17 mouse cellular contexts compared by ENCODE assay signal in genomic region chr7:122755920-122756603, GRCm38 (mm10).
A peak's percentile ranks its signal among the peaks of the same experiment; 100 is the strongest.
DNase-seq lines count a peak whose midpoint lies in the region; ATAC-seq lines count a peak whose summit lies in the region.
"Had no signal": no experiment of that assay in that cellular context is flagged by ENCODE, and none has a peak within 500 bp of the region (broad histone marks: within the 10 kb centered on the region; RNA-seq: fewer than 3 reads in every experiment).

No protein-coding gene starts in this region.

- ATAC-seq in frontal cortex, adult (ENCODE audit: low TSS enrichment) = peak; percentile 80
- no peak for ATAC-seq in erythroblast, adult 5-6 weeks (replicated peaks; ENCODE audit: low FRiP score, poor library complexity, severe bottlenecking)
- ATAC-seq: CD4-positive, CD25-positive, alpha-beta regulatory T cell, adult 4 months; forebrain, embryonic 13.5 days; forebrain, postnatal 0 days had no signal

- intact Hi-C loops in left cerebral cortex, postnatal 36 days (cut with DNase I) = no loop called here
- intact Hi-C loops in left cerebral cortex, postnatal 14 days (cut with DNase I) = no loop called here

- DNase-seq in frontal cortex, postnatal 14 days (ENCODE audit: low spot score in 2 of 2) = no peak
- peak; percentile 23 to 27 for DNase-seq in left cerebral cortex, postnatal 36 days (ENCODE audit: low spot score in 2 of 2)
- no peak for DNase-seq in left cerebral cortex, postnatal 14 days (ENCODE audit: low spot score in 2 of 2)
- DNase-seq in Muller cell, postnatal 12 days (ENCODE audit: inconsistent ontology term) = peak; percentile 10
- peak; percentile 20 for DNase-seq in mesoderm, embryonic 11.5 days (ENCODE audit: low read depth, low spot score)
- DNase-seq in gastrocnemius, postnatal 25 days = no peak
- DNase-seq: adrenal gland, adult 8-10 months; B cell, adult 2 months; cerebellum, adult 11-12 months; cerebellum, adult 9-10 months; cerebellum, postnatal 36 days; forebrain, postnatal 0 days; gastrocnemius, postnatal 14 days had no signal

Comparison
In these comparisons a context has a peak if more than half of its experiments do, and no peak if none do; other contexts are left out.
1. DNase-seq: peak in left cerebral cortex, postnatal 36 days (2 of 2), Muller cell, postnatal 12 days (single experiment) and mesoderm, embryonic 11.5 days (single experiment); none in frontal cortex, postnatal 14 days (0 of 2), left cerebral cortex, postnatal 14 days (0 of 2) and gastrocnemius, postnatal 25 days (single experiment).